Mouse (Mus musculus): Measurements from ENCODE around the gene Tenm4.

- TF ChIP-seq POLR2A (IDR thresholded peaks at IDR 0.05; ENCODE audit: borderline replicate concordance, insufficient read depth, low read length): no peak
- no peak for TF ChIP-seq CTCF (IDR thresholded peaks at IDR 0.05; ENCODE audit: borderline replicate concordance, insufficient read depth, low read depth, low read length)
Observed at GRCm38 (mm10) chr7:96329343-96329742, 158.3 kb downstream of the Tenm4 start.
